Mouse (Mus musculus) bone marrow, adult 2 months (tissue): Measurements from ENCODE around the gene Gm20538. TPM values are rescaled to one million over a fixed set of nuclear protein-coding genes. Genes with fewer than 3 reads are reported as not detected.

Source experiments
- H3K27ac ChIP-seq: fragments of 200-500 bp; 2 replicates; pipeline ENCODE4 v1.5.1; 2012; ENCODE audit warnings: low read depth, mild to moderate bottlenecking, control low read depth, inconsistent platforms, low read length; ENCODE audit not compliant: control insufficient read depth, poor library complexity, insufficient read depth
- H3K4me1 ChIP-seq: fragments of 200-500 bp; 2 replicates; pipeline ENCODE4 v1.6.1; 2011; ENCODE audit warnings: low read length; ENCODE audit not compliant: control insufficient read depth, insufficient read depth
- H3K4me3 ChIP-seq: fragments of 200-500 bp; replicated peaks from 2 replicates; pipeline ENCODE3; 2011; ENCODE audit warnings: mild to moderate bottlenecking, low read depth, low read length, control low read depth; ENCODE audit not compliant: control insufficient read depth
- CTCF ChIP-seq: fragments of 200-500 bp; IDR thresholded peaks from 2 replicates; pipeline ENCODE4 v1.5.1; 2011; ENCODE audit warnings: low read length, control low read depth; ENCODE audit not compliant: control insufficient read depth, insufficient read depth
- POLR2A ChIP-seq: fragments of 200-500 bp; IDR thresholded peaks from 2 replicates; pipeline ENCODE4 v1.6.1; 2011; ENCODE audit warnings: low read depth, mild to moderate bottlenecking, control low read depth, low read length, borderline replicate concordance; ENCODE audit not compliant: control insufficient read depth
- WGBS: fragments of 180-500 bp; shearing (Covaris S2); methylation state at CpG from one replicate; pipeline ENCODE4 v1.1.7; 2018; 5-methylcytosine and 5-hydroxymethylcytosine counted together
- polyA plus RNA-seq: library from polyadenylated mRNA; stranded (reverse); fragments of >200 nt; gene quantifications from 2 replicates; pipeline ENCODE4 v1.2.4, GENCODE M21; 2011; ENCODE audit warnings: low replicate concordance; ENCODE audit not compliant: missing spikeins, insufficient read depth, insufficient read length

Gm20538 gene
- polyA plus RNA-seq, 1 experiment = 9.8 TPM

DNA sequence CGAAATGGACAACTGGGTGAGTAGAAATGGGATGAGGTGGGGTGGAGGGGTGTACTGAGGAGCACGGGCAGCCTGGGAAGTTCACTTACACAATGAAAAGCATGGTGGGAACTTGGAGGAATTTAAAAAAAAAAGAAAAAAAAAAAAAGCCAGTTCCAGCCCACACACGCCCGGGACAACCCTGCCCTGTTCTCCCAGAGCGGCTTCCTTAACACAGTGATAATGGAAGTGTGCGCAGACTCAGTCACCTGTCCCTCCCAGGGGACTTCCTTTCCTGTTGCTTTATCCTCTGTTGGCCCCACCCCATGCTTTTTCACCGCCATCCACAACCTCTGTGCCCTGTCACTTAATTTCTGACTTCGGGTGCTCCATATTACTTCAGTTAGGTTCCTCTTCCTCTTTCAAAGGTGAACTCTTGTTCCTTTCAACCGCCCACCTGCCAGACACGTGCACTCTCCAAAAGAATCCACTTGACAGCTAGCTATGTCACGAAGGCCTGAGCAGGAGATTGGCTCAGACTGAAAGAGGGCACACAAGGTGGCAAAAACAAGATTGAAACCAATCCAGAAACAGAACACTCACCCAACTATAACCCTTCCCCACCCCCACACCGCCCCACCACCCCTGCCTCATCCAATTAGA, 42.0 kb downstream of the Gm20538 start:
- H3K4me3 ChIP-seq = no peak overlapping the region
- H3K4me1 ChIP-seq = no peaks in the 10 kb centered on the region
- H3K27ac ChIP-seq = no peak overlapping the region
- no peak for TF ChIP-seq CTCF
- no peak for TF ChIP-seq POLR2A
- WGBS = 5% methylated on average over 12 of the region's 12 CpGs

GRCm38 (mm10) chr19:44502741-44503140, 49.9 kb downstream of the Gm20538 start:
- no peak overlapping the region for H3K4me3 ChIP-seq
- H3K4me1 ChIP-seq = no peaks in the 10 kb centered on the region
- no peak for TF ChIP-seq POLR2A
- TF ChIP-seq CTCF = no peak
- 43% methylated on average over 4 of the region's 4 CpGs for WGBS
- no peak overlapping the region for H3K27ac ChIP-seq

- WGBS = 82% methylated on average over 6 of the region's 6 CpGs
- Histone ChIP-seq H3K4me1 (no peaks in the 10 kb centered on the region), H3K27ac (no peak overlapping the region), H3K4me3 (no peak overlapping the region)
- TF ChIP-seq POLR2A (no peak), CTCF (no peak)
Observed at GRCm38 (mm10) chr19:44501925-44502324, 50.7 kb downstream of the Gm20538 start.

GRCm38 (mm10) chr19:44500240-44500639, 52.4 kb downstream of the Gm20538 start:
- no peak overlapping the region for H3K27ac ChIP-seq
- no peaks in the 10 kb centered on the region for H3K4me1 ChIP-seq
- no peak overlapping the region for H3K4me3 ChIP-seq
- WGBS = 69% methylated on average over 5 of the region's 5 CpGs
- no peak for TF ChIP-seq POLR2A
- no peak for TF ChIP-seq CTCF

GRCm38 (mm10) chr19:44498936-44499335, 53.7 kb downstream of the Gm20538 start:
- TF ChIP-seq CTCF (no peak), POLR2A (no peak)
- no peak overlapping the region for H3K4me3 ChIP-seq
- no peak overlapping the region for H3K27ac ChIP-seq
- H3K4me1 ChIP-seq = no peaks in the 10 kb centered on the region
- WGBS = 58% methylated on average over 6 of the region's 6 CpGs

- 66% methylated on average over 10 of the region's 10 CpGs for WGBS
- H3K4me3 ChIP-seq = no peak overlapping the region
- TF ChIP-seq POLR2A = no peak
- TF ChIP-seq CTCF = no peak
- no peaks in the 10 kb centered on the region for H3K4me1 ChIP-seq
- no peak overlapping the region for H3K27ac ChIP-seq
Observed at GRCm38 (mm10) chr19:44496941-44497340, 55.7 kb downstream of the Gm20538 start.

DNA sequence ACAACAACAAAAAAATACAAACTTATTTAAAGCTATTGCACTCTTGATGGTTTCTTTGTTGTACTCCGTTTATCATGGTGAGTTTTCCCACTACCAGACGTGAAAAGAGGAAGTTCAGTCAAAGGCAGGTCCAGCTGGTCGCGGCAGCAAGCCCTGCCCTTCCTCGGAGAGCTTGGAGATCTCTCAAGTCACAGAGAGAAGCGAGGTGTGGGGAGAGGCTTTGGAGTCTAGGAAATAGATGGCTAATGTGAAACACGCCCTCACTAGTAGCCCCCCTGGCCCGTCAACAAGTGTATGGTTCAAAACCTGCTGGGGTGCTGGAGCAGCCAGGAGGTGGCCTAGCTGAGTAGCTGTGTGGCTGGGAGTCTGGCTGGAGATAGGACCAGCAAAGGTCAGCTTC, 56.1 kb downstream of the Gm20538 start:
- TF ChIP-seq POLR2A (no peak), CTCF (no peak)
- Histone ChIP-seq H3K27ac (no peak overlapping the region), H3K4me1 (no peaks in the 10 kb centered on the region), H3K4me3 (no peak overlapping the region)
- under 1% methylated on average over 8 of the region's 8 CpGs for WGBS

Other genes with a start within 250 kb of the Gm20538 start
- not detected in 2 replicates for gene Scd4, start 219.7 kb downstream of the Gm20538 start, polyA plus RNA-seq
- gene Scd1, start 145.0 kb downstream of the Gm20538 start, polyA plus RNA-seq = 29.4 and 37.4 TPM in 2 replicates
- not detected in 2 replicates for gene Wnt8b, start 59.4 kb downstream of the Gm20538 start, polyA plus RNA-seq
- gene Sec31b, start 7.0 kb downstream of the Gm20538 start, polyA plus RNA-seq = 0.54 and 1.3 TPM in 2 replicates
- gene Ndufb8, start 2.6 kb upstream of the Gm20538 start, polyA plus RNA-seq = 104 and 151 TPM in 2 replicates
- gene Hif1an, start 10.0 kb upstream of the Gm20538 start, polyA plus RNA-seq = 8.1 and 14.9 TPM in 2 replicates
- not detected in 2 replicates for gene Pax2, start 203.2 kb upstream of the Gm20538 start, polyA plus RNA-seq